Mouse (Mus musculus) cerebellum, adult 11-12 months (tissue): ENCODE data around the gene Akt2.

ENCODE experiments used
- DNase-seq: peaks from one replicate; pipeline ENCODE4 v3.0.0; 2022

Akt2 gene

DNA sequence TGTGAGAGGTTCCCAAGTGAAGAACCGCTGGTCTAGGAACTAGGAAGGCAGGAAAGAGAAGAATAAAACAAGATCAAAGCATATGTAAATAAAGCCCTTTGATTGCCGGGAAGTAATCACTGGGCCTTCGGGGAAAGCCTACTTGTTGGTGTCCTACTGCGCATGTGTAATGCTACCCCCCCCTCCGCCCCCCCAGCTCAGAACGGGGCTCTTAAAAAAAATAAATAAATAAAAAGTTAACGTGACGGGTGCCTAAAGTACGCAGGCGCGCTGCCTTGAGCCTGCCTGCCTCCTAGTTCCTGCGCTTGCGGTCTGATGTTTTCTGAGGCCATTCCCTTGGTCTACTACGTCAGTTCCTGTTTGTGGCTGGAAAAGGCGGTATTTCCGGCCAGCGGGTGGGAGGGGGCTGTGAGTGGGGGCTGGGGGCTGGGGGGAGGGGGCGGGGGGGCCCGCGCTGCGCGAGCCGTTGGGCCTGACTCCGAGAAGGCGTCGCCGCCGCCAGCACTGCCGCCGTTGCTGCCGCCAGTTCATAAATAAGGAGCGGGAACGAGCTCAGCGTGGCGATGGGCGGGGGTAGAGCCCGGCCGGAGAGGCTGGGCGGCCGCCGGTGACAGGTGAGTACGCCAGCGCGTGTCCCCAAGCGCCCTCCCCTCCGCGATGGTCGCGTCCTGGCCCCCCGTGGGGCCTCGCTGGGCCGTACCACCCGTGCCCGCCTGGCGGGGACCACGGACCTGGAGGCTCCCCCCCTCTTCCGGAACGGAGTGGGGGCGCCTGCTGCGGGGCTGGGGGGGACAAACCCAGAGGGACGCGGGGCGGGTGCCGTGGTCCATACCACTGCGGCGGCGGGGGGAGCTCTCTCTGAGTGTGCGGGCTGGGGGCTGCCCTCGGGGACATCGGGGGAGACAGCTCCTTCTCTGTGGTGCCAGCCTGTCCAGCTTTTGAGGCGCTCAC, at the start of gene Akt2:
TSS of gene Akt2 (plus strand) at position 287 of the 951 bp plus-strand sequence.
- DNase-seq: peak; percentile 98

DNA sequence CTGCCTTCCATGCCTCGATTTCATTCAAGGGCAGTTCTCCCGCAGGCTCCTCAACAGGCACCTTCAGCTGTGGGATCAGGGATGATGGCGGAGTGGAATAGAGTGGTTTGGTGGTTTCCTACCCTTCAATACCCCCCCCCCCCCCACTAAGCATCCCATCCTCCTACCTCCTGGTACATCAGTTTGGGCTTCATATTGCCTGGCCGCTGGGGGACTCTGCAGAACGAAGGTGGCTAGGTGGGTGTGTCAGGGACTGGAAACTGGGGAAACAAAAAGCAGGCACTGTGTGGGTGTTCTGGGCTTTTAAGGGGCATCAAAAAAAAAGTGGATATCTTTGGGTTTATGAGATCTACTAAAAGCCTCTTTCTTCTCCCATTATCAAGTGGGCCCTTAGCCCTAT, 49.4 kb upstream of the Akt2 start:
- no peak for DNase-seq

DNA sequence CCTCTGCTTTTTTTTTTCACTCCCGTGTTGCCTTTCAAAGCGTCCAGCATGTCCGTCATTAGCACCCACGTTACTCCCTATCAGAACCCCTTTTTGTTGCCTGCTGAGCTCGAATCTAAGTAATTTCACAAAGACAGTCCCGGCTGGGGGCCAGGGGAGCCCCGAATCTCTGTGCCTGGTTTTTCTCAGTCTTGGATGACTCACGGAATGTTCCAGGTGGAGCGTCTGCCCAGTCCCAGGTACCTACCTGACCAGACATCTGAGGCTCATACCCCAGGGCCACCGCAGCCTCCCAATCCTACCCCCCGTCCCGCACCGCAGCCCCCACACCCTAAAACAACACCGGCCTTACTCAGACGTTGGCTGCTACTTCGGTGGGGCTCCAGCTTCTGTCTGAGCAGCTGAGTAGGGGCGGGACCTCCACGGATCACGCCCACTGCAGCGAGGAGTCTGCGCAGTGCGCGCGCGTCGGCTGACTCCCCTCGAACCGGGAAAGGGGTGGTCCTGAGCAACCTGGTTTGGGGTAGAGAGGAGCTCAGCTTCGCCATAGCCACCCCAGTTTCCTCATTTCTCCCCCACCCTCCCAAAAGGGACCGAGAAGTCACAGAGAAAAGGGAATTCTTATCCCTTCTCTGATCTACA, 48.8 kb upstream of the Akt2 start:
- DNase-seq: peak; percentile 87

DNA sequence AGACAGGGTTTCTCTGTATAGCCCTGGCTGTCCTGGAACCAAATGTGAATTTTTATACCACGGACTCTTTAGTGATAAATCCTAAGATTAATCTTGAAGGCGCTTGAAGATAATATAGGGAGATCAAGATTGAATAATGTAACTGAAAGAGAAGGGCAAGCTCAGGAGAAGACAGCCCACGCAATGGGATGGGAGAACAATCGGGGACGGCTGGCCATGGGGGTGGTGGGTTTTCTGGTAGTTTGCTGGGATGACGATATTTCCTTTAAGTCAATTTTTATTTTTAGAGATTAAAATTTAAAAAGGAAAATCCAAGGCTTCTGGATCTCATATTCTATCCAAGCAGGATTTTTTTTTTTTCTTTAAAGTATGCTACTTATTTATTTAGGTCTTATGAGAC, 48.3 kb upstream of the Akt2 start:
- no peak for DNase-seq

DNA sequence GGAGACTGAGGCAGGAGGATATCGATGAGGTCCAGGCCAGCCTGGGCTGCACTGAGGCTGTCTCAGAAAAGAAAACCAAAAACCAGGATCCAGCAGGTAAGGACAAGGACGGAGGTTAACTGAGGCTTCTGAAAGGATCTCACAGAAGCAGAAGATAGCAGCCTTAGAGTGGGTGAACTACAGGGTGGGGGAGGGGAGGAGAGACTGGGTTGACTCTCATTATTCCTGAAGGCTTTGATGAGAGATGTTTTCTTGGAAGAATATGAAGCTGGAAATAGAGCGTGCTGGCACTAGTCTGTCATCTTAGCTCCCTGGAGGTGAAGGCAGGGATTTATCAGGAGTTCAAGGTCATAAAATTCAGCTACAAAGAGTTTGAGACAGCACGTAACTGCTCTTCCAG, 47.5 kb upstream of the Akt2 start:
- no peak for DNase-seq

DNA sequence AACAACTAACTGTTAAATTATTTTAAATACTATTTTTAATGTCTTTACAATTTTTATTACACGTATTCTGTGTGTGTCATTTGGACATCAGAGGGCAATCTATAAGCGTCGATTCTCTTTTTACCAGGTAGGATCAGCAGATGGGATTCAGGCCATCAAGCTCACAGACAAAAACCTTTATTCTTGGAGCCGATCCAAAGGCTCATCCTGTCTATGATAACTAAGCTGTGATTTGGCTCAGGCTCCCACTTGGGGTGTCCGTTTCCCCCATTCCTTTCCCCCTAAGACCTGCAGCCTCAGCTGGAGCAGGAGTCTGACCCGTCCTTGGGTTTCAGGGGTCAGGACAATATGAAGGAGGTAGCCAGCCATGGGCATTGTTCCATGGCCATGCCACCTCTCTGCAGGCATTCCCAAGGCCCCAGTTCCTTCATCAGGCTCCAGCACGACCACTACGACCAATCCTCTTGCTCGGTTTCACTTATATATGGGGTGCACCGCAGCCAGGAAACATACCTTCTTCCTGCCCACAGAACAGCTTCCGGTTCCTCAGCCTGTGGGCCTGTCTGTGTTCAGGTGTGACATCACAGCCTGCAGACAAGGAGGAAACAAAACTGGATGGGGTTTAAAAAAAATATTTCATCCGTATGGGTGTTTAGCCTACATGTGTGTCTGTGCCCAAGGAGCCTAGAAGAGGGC, 46.5 kb upstream of the Akt2 start:
- no peak for DNase-seq

DNA sequence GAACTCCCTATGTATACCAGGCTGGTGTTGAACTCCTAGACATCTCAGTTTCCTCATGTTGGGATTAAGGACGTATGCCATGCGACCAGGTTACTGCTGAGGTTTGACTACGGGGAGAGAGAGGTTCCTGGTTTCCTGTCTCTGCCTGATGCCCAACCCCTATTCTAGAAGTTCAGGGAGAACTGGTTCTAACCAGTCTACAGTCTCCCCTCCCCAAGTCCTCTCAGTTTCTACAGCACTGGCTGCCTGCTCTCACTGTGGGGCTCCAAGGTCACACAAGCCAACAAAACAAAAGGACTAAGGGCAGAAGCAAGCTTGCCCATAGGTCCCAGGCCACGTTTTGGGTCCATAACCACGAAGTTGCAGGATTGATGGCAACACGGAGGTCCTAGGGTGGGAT, 41.8 kb upstream of the Akt2 start:
- DNase-seq: no peak

DNA sequence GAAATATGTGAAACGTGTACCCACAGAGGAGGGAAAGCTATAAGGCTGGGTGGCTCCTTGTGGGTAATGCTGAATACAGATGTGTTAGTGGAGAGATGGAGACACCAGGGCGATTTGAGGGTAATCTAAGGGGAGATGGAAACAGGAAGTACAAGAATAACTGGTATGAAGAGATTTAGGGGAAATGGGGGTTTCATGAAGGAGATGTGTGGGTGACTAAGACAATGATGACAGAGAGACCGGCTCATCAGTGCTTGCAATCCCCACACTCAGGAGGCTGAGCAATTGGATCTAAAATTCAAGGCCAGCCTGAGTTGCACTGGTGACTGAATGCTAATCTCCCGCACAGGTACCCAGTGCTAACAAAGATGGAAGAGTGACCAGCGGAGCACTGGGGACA, 39.3 kb upstream of the Akt2 start:
- no peak for DNase-seq

DNA sequence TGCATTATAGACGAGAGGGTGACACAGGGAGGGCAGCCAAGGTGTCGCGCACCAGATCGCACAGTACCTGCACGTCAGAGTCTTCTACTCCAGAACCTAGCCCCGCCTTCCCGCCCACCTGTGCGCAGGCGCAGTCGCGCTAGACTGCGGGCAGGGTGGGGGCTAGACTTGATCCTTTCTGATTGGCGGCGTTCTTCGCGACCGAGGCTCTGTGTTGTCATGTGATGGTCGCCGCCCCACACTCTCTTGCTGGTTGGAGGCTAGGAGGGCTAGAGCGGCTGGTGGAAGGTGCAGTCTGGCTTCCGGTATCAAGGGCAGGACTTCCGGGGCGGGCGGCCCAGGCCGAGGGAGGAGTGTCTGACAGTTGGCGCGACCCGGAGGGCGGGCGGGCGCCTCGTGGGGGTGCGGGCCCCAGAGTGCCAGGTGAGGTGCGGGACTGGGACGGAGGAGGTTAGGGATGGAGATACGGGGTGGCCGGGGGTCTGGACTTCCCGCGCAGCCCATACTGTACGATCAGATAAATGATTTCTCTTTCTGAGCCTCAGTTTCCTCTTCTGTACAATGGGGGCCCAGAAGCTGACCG, 38.3 kb upstream of the Akt2 start, which contains the start of the genes Pld3 and 2310022A10Rik:
TSS of gene Pld3 (minus strand) at position 288 of the 583 bp plus-strand sequence.
TSS of gene 2310022A10Rik (plus strand) at position 303 of the 583 bp plus-strand sequence.
- DNase-seq: peak; percentile 99

DNA sequence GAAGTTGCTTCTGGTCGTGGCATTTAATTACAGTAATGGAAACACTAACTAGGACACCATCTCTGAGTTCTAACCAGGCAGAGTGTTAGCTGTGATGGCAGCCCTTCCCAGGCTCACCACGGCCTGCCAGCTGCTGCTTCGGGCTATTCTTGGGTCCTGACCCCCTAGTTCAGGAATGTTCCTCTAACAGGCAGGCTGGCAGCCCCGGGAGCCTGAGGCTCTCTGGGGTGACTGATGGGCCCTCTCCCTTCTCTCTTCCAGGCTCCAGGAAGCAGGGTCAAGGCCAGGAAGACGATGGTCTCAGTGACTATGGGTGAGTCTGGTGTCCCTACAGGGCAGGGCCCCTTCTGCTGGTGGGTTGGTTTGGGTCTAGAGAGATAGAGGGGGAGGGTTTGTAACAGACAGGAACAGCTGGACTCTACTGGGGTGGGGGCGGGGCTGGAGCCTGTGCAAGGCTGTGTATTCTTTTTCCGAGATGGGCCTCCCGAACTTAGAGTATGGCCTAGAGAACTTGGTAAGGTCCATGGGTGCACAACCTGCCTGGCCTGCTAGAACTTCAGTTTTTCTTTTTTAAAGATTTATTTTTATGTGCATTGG, 31.0 kb upstream of the Akt2 start:
- no peak for DNase-seq

DNA sequence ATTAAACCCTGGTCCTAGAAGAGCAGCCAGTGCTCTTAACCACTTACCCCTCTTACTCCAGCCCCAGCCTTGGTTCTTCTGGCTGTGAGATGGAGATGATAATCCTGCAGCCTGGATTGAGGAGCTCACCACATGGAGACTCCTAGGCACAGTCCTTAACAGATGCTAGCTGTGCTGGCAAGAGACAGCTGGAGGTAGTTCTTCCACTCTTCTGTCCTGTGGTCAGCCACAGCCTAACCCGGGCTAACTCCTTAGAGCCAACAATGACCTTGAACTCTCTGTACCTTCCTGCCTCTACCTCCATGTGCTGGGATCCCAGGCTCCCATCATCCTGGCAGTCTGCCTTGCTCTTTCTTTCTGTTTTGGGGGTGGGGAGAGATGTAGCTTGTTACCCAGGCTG, 30.4 kb upstream of the Akt2 start:
- no peak for DNase-seq

DNA sequence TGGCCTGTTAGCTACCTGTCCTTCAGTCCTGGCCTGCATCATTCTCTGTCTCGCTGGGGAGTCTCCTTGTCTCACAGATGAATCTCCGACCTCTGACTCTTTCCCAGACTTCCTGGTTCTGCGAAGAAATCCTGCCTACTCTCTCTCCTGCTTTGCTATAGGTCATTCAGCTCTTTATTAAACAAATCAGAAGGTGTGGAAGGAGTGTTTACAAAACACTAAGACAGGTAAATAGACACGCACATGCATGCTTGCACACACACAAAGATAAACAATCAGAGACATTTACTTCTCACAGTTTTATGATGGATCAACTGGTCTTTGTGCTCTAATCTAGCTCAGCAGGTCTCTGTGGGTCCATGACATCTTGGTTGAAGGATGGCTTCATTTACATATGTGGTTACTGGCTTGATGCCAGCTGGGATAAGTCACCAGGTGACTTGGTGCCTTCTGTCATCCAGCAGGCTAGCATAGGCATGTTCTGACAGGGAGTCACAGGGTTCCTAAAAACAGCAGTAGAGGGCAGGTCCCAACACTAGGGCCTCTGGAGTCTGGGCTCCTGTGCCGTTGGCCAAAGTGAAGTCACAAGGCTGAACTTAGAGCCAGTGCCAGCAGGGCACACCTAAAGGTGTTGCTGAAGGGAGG, 21.6 kb upstream of the Akt2 start:
- DNase-seq: no peak

DNA sequence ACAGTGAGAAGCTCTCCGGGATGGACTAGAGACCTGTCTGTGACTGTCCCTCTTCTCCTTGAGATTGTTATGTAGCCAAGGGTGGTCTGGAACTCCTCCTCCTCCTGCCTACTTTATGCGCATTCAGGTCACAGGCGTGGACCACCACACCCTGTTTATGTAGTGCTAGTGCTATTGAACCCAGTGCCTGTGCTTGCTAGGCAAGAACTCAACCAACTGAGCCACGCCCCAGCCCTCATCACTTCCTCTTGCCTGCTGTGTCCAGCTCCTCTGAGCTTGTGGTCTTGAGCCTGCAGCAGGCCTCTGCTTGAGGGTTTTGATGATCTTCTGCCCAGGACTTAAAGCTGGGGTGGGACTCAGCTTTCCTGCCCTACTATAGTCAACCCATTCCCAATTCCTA, 19.2 kb upstream of the Akt2 start:
- no peak for DNase-seq

DNA sequence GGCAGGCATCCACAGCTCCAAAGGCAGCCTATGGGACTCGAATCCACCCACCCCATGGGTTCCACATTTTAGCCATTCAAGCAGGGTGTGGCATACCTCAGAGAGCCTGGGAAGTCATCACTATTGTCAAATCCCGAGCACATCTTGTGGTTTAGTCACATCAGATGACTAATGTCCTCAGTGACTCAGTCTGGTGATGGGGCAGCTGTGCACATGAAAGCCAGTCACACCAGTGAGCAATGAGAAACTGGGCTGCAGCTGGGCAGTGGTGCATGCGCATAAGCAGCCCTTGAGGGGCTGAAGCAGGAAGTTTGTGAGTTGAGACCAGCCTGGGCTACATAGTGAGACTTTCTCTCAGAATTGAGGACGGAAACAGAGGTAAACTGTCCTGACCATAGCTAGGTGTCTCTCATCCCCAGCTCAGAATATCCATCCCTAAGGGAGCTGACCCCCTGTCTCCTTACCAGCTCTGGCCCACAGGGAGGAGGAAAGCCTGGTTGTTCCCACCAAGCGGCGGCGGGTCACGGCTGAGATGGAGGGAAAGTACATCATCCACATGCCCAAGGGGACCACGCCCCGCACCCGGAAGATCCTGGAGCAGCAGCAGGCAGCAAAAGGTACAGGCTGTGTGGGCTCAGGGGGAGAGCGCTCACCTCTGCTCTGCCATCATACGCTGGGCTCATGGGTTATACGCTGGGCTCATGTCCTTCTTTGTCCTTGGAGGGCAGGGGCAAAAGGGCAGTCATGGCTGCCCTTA, 17.1 kb upstream of the Akt2 start:
- DNase-seq: no peak

DNA sequence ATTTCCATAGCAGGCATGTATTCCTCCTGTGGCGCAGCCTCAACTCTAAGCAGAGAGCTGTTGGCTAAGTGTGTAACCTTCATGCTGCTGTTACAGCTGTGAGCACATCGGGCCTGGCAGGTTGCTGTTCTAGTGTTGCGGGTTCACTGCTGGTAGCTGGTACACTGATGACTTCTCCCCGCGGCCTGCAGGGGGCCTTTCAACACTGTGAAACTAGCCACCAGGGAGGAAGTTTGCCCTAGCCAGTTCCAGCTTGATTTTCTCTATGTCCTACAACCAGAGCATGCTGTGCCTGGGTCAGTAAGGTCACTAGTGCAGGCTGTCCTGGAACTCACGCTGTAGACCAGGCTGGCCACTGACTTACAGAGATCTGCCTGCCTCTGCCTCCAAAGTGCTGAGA, 14.4 kb upstream of the Akt2 start:
- DNase-seq: peak; percentile 40

DNA sequence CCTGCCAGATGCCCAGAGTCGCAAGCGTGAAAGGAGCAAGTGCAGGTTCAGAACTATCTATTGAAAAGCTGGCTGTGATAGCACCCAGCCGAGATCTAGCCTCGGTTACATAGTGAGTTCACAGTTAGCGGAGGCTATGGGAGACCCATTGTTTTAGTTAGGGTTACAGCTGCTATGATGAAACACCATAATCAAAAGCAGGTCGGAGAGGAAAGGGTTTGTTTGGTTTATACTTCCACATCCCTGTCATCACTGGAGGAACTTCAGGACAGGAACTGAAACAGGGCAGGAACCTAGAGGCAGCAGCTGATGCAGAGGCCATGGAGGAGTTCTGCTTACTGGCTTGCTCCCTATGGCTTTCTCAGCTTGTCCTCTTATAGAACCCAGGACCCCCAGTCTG, 13.8 kb upstream of the Akt2 start:
- no peak for DNase-seq

DNA sequence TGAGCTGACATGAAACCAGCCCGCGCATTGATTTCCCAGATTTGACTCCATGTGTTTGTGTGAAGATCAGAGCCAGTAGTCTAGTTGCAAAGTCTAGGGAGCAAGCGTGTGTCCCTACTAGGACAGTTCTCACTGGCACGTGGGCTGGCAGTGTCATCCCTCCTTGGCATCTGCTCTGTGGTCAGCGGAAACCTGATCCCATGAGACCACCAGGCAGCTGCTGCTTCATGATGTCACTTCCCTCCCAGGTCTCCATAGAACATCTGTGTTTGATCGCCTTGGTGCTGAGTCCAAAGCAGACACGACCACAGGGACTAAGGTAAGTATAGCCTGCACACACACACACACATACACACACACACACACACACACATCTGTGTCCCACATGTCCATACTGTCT, 12.9 kb upstream of the Akt2 start:
- DNase-seq: no peak

DNA sequence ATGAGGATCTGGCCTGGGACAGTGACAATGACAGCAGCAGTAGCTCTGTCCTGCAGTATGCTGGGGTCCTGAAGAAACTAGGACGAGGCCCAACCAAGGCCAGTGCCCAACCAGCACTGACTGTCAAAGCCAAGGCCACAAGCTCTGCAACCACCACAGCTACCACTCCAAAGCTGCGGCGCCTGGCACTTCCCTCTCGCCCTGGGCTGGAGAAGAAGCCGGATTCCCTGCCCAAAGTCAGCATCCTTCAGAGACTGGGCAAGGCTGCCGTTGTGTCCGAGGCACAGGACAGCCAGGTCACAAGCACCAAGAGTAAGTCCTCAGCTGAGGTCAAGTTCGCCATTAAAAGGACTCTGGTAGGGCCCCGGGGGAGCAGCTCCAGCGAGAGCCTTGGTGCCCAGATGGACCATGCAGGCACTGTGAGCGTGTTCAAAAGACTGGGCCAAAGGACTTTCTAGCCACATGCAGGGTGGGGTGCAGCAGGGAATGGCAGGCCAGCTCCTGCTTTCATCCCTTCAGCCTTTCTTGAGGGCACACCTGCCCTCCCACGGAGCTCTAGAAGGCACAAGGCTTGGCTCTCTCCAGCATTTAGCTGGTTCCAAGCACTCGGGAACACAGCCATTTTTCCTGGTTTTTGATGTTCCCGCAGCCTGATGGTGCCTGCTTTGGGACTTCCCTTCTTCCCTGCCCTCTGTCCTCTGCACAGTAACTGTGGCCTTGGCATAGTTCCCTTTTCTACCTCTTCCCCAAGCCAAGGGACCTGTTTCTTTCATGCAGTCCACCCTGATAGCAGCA, 10.8 kb upstream of the Akt2 start:
- no peak for DNase-seq

DNA sequence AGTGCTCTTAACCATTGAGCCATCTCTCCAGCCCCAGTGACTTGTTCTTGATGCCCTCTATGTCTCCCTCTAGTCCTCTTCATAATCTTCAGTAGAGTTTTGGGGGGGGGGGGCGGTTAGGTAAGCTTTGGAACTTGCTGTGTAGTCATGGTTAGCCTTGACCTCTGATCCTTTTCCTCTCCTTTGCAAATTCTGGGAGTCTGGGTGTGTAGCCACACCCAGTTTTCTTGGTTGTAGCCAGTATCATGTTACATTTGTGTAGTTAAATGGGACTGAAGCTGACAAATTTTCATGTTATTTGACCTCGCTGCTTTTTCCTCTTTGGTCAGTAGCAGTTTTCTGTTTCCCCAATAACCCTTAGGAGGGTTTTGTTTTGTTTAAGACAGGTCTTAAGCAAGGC, 4.5 kb upstream of the Akt2 start:
- no peak for DNase-seq

DNA sequence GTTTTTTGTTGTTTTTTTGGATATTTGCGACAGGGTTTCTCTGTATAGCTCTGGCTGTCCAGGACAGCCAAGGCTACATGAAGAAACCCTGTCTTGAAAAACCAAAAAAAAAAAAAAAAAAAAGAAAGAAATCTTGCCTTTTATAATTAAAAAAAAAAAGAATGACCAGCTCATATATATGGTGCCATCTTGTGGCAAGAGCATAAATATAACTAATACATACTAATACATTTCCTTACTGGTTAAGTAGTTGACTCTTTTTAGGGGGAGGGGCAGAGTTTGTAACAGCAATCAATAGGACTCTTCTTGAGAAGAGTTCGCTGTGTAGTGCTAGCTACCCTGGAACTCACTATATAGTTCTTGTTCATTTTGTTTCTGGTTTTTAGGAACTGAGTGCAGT, 3.6 kb upstream of the Akt2 start:
- DNase-seq: no peak

DNA sequence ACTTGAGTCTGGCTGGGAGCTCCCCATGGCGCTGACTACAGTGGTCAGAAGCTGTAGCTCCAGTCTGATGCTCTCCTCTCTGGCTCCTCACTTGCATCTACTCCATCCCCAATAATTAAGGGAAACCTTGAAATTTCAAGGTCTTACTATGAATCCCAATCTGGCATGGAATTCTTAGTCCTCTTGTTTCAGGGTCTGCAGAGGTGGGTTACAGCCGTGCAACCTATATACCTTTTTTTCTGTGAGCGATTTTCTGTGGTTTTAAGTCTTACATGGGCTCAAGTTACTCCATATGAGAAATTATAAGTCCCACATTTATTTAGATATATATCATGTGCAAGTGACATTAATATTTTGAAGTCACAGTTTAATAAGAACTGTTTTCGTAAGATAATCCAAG, 1.3 kb upstream of the Akt2 start:
- DNase-seq: no peak
